Mouse (Mus musculus) CH12.LX (cell line): ENCODE data around the gene Pja2. TPM values are rescaled to one million over a fixed set of nuclear protein-coding genes. Genes with fewer than 3 reads are reported as not detected.

ENCODE experiments used
- DNase-seq: peaks from one replicate; pipeline ENCODE4 v3.0.0-alpha.2; 2013; ENCODE audit errors: extremely low read depth
- H3K27ac ChIP-seq: 2 replicates; pipeline ENCODE4 v1.5.1; 2012; ENCODE audit warnings: low read depth, mild to moderate bottlenecking, control low read depth, moderate library complexity; ENCODE audit not compliant: insufficient read depth
- H3K27me3 ChIP-seq: replicated peaks from 2 replicates; pipeline ENCODE3; 2012; ENCODE audit warnings: inconsistent platforms
- H3K36me3 ChIP-seq, 2 experiments: replicated peaks in 1 of 2; 2 replicates each; pipeline versions ENCODE3 to v1.6.1; 2012; ENCODE audit warnings: inconsistent platforms in 1 of 2, low read length in 1 of 2, mild to moderate bottlenecking in 1 of 2, mixed read lengths in 1 of 2, moderate library complexity in 1 of 2; ENCODE audit not compliant: control insufficient read depth in 1 of 2, insufficient read depth in 1 of 2
- H3K4me1 ChIP-seq, 2 experiments: 2 replicates each; pipeline ENCODE4 v1.6.1; 2012; ENCODE audit warnings: inconsistent platforms in 1 of 2, moderate library complexity in 1 of 2; ENCODE audit not compliant: insufficient read depth in 2 of 2, control insufficient read depth in 1 of 2
- H3K4me2 ChIP-seq: 2 replicates; pipeline ENCODE4 v1.6.1; 2012; ENCODE audit warnings: low read depth, mild to moderate bottlenecking, control low read depth; ENCODE audit not compliant: poor library complexity, insufficient read depth, severe bottlenecking
- H3K4me3 ChIP-seq, 3 experiments: fragments of 150-350 bp in 1 of 3; sonication (generic) in 1 of 3; replicated peaks in 1 of 3; 2 replicates each; pipeline versions ENCODE3 to v1.5.1; 2011 to 2012; ENCODE audit warnings: low read depth in 2 of 3, low read length in 2 of 3, mild to moderate bottlenecking in 2 of 3, moderate library complexity in 2 of 3, control low read depth in 1 of 3, improper control_type of control experiment in 1 of 3, inconsistent platforms in 1 of 3, mixed read lengths in 1 of 3; ENCODE audit not compliant: poor library complexity in 1 of 3
- H3K79me2 ChIP-seq: replicated peaks from 2 replicates; pipeline ENCODE4 v1.6.1; 2012; ENCODE audit warnings: mild to moderate bottlenecking, moderate library complexity; ENCODE audit not compliant: control insufficient read depth, poor library complexity, insufficient read depth, severe bottlenecking; ENCODE audit errors: extremely low read depth
- H3K9ac ChIP-seq: 2 replicates; pipeline ENCODE4 v1.6.1; 2012; ENCODE audit warnings: low read depth, mild to moderate bottlenecking, control low read depth, moderate library complexity; ENCODE audit not compliant: insufficient read depth
- H3K9me3 ChIP-seq: replicated peaks from 2 replicates; pipeline ENCODE3; 2012; ENCODE audit warnings: low read length, inconsistent platforms, mixed read lengths
- BHLHE40 ChIP-seq: IDR thresholded peaks from 2 replicates; pipeline ENCODE4 v1.6.1; 2011; ENCODE audit warnings: mild to moderate bottlenecking, low read depth, low read length, improper control_type of control experiment
- CHD1 ChIP-seq: IDR thresholded peaks from 2 replicates; pipeline ENCODE4 v1.6.1; 2012; ENCODE audit warnings: low read depth, low read length, improper control_type of control experiment, inconsistent platforms
- CTCF ChIP-seq, 2 experiments: IDR thresholded peaks in 1 of 2; conservative IDR thresholded peaks in 1 of 2; 2 replicates each; pipeline ENCODE4 v1.5.1; 2011 to 2012; ENCODE audit warnings: low read depth in 2 of 2, low read length in 2 of 2, improper control_type of control experiment in 1 of 2, inconsistent platforms in 1 of 2, mild to moderate bottlenecking in 1 of 2, moderate library complexity in 1 of 2
- E2F4 ChIP-seq: IDR thresholded peaks from 2 replicates; pipeline ENCODE4 v1.6.1; 2011; ENCODE audit warnings: low read depth, low read length, improper control_type of control experiment; ENCODE audit not compliant: insufficient replicate concordance
- ELF1 ChIP-seq: IDR thresholded peaks from 2 replicates; pipeline ENCODE4 v1.6.1; 2014; ENCODE audit warnings: low read depth, mild to moderate bottlenecking, inconsistent platforms, low read length, improper control_type of control experiment
- EP300 ChIP-seq: IDR thresholded peaks from 2 replicates; pipeline ENCODE4 v1.6.1; 2011; ENCODE audit warnings: low read length, improper control_type of control experiment
- ETS1 ChIP-seq: conservative IDR thresholded peaks from 2 replicates; pipeline ENCODE4 v1.6.1; 2012; ENCODE audit warnings: low read depth, mild to moderate bottlenecking, inconsistent platforms, low read length, improper control_type of control experiment, moderate library complexity
- IRF4 ChIP-seq: IDR thresholded peaks from 2 replicates; pipeline ENCODE4 v1.6.1; 2014; ENCODE audit warnings: low read depth, mild to moderate bottlenecking, inconsistent platforms, low read length, improper control_type of control experiment
- JUN ChIP-seq: IDR thresholded peaks from 2 replicates; pipeline ENCODE4 v1.6.1; 2011; ENCODE audit warnings: low read depth, mild to moderate bottlenecking, low read length, improper control_type of control experiment, moderate library complexity; ENCODE audit not compliant: insufficient read depth
- JUND ChIP-seq: conservative IDR thresholded peaks from 2 replicates; pipeline ENCODE4 v1.6.1; 2011; ENCODE audit warnings: low read depth, low read length, improper control_type of control experiment
- MAFK ChIP-seq: IDR thresholded peaks from 2 replicates; pipeline ENCODE4 v1.6.1; 2011; ENCODE audit warnings: low read length, improper control_type of control experiment; ENCODE audit not compliant: insufficient replicate concordance
- MAX ChIP-seq: IDR thresholded peaks from 2 replicates; pipeline ENCODE4 v1.6.1; 2011; ENCODE audit warnings: low read length, improper control_type of control experiment
- MEF2A ChIP-seq: IDR thresholded peaks from 2 replicates; pipeline ENCODE4 v1.6.1; 2014; ENCODE audit warnings: low read depth, mild to moderate bottlenecking, inconsistent platforms, low read length, improper control_type of control experiment, borderline replicate concordance
- MXI1 ChIP-seq: IDR thresholded peaks from 2 replicates; pipeline ENCODE4 v1.6.1; 2011; ENCODE audit warnings: mild to moderate bottlenecking, low read depth, low read length, improper control_type of control experiment
- NELFE ChIP-seq: IDR thresholded peaks from 2 replicates; pipeline ENCODE4 v1.6.1; 2011; ENCODE audit warnings: low read depth, low read length, improper control_type of control experiment
- POLR2A ChIP-seq: IDR thresholded peaks from 2 replicates; pipeline ENCODE4 v1.6.1; 2011; ENCODE audit warnings: low read depth, mild to moderate bottlenecking, improper control_type of control experiment, low read length
- POLR2AphosphoS2 ChIP-seq: IDR thresholded peaks from 2 replicates; pipeline ENCODE4 v1.6.1; 2011; ENCODE audit warnings: low read depth, low read length, improper control_type of control experiment
- RAD21 ChIP-seq: IDR thresholded peaks from 2 replicates; pipeline ENCODE4 v1.6.1; 2011; ENCODE audit warnings: low read depth, mild to moderate bottlenecking, low read length, improper control_type of control experiment, moderate library complexity
- RCOR1 ChIP-seq: conservative IDR thresholded peaks from 2 replicates; pipeline ENCODE4 v1.6.1; 2012; ENCODE audit warnings: low read depth, mild to moderate bottlenecking, inconsistent platforms, low read length, improper control_type of control experiment
- SIN3A ChIP-seq: IDR thresholded peaks from 2 replicates; pipeline ENCODE4 v1.6.1; 2012; ENCODE audit warnings: low read length, improper control_type of control experiment, inconsistent platforms
- SMC3 ChIP-seq: IDR thresholded peaks from 2 replicates; pipeline ENCODE4 v1.6.1; 2011; ENCODE audit warnings: low read depth, low read length, improper control_type of control experiment
- TBP ChIP-seq: conservative IDR thresholded peaks from 2 replicates; pipeline ENCODE4 v1.6.1; 2011; ENCODE audit warnings: low read depth, low read length, improper control_type of control experiment
- TCF12 ChIP-seq: IDR thresholded peaks from 2 replicates; pipeline ENCODE4 v1.6.1; 2014; ENCODE audit warnings: low read depth, mild to moderate bottlenecking, inconsistent platforms, low read length, improper control_type of control experiment
- UBTF ChIP-seq: IDR thresholded peaks from 2 replicates; pipeline ENCODE4 v1.6.1; 2012; ENCODE audit warnings: low read depth, mild to moderate bottlenecking, inconsistent platforms, low read length, improper control_type of control experiment, moderate library complexity
- USF2 ChIP-seq: conservative IDR thresholded peaks from 2 replicates; pipeline ENCODE4 v1.6.1; 2011; ENCODE audit warnings: low read depth, low read length, improper control_type of control experiment
- ZC3H11A ChIP-seq: IDR thresholded peaks from 2 replicates; pipeline ENCODE4 v1.6.1; 2012; ENCODE audit warnings: low read depth, mild to moderate bottlenecking, inconsistent platforms, low read length, improper control_type of control experiment
- ZKSCAN1 ChIP-seq: IDR thresholded peaks from 2 replicates; pipeline ENCODE4 v1.6.1; 2012; ENCODE audit warnings: low read depth, inconsistent platforms, low read length, improper control_type of control experiment, borderline replicate concordance
- ZNF384 ChIP-seq: IDR thresholded peaks from 2 replicates; pipeline ENCODE4 v1.6.1; 2012; ENCODE audit warnings: low read depth, low read length, improper control_type of control experiment, inconsistent platforms
- dilution Hi-C: fragments of 300-500 bp; cut with MboI; formaldehyde crosslinking; loops from 2 replicates; pipeline ENCODE4 v1.14.3; 2020; ENCODE audit warnings: low sequenced_read_pairs; ENCODE audit not compliant: extremely low pct_unique_long_range_greater_than_20kb, extremely low pct_ligation_motif_present
- in situ Hi-C: fragments of 300-500 bp; cut with MboI; formaldehyde crosslinking; loops from 3 replicates; pipeline ENCODE4 v1.14.3; 2019; ENCODE audit warnings: low sequenced_read_pairs, low pct_ligation_motif_present, low pct_unique_long_range_greater_than_20kb, mixed read lengths
- polyA plus RNA-seq: library from polyadenylated mRNA; unstranded; fragments of >175 nt; gene quantifications from 2 replicates; pipeline ENCODE4 v1.2.1, GENCODE M21; 2012; ENCODE audit warnings: low read depth; ENCODE audit not compliant: insufficient read length
- total RNA-seq, 2 experiments: library from RNA; depleted of rRNA; stranded (reverse); fragments of 300-350 nt in 1 of 2; fragments of >200 nt in 1 of 2; gene quantifications; 2 replicates each; pipeline ENCODE4 v1.2.3; 2012 to 2014

Gene Pja2
- total and polyA plus RNA-seq, 3 experiments, result 10.9 to 16.2 (median 13.9) TPM

DNA sequence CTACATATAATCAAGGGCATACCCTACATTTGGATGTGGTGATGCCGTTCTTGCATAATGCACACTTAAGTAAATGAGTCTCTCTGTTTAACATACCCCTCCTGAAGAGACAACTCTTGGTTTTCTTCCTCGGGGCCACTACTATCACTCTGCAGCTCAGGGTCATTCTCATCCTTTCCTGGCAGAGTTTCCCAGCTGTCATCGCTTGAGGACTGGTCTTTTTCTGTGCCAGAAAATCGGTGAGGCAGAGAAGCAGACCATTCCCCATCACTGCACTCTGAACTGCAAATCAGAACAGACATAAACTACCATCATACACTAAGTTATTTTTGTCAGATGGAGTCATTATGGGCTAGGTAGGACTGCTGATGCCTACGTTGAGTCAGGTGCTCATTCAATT, 34.1 kb downstream of the Pja2 start:
- Histone ChIP-seq H3K9me3 (no peaks in the 10 kb centered on the region), H3K4me3 (no peak overlapping the region), H3K9ac (no peak overlapping the region), H3K79me2 (no peaks in the 10 kb centered on the region), H3K27ac (no peak overlapping the region), H3K27me3 (no peaks in the 10 kb centered on the region), H3K4me1 (no peaks in the 10 kb centered on the region), H3K36me3 (peaks cover 7 to 11% of the 10 kb centered on the region in 2 experiments), H3K4me2 (no peak overlapping the region)
- DNase-seq, result no peak
- dilution Hi-C loops (no loop called here), in situ Hi-C loops (no loop called here)
- no peak for TF ChIP-seq ZKSCAN1
- no peak for TF ChIP-seq RCOR1
- TF ChIP-seq ZNF384, result no peak
- TF ChIP-seq SIN3A, result no peak
- no peak for TF ChIP-seq NELFE
- no peak for TF ChIP-seq MXI1
- TF ChIP-seq TBP, result no peak
- no peak for TF ChIP-seq ETS1

- dilution Hi-C loops, result no loop called here
Measured at GRCm38 (mm10) chr17:64292740-64293139, 39.0 kb downstream of the Pja2 start.

DNA sequence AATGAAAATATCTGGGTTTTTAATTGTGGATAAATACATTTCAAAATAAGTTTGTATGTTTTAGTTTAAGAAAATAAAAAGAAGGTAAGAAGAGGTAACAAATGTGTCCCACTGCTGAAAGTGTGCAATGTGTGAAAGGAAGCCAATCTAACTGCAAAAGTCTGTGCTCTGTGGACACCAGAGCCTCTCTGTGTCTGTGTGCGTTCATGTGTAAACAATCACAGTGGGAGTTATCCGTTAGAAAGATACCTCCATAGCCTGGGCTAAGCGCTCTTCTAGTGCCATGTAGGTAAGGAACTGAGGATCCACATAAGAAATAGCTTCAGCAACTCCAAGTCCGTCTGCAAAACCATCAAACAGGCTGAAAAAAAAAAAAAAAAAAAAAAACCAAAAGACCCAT, 42.0 kb downstream of the Pja2 start:
- no peak overlapping the region for H3K27ac ChIP-seq
- no peaks in the 10 kb centered on the region for H3K79me2 ChIP-seq
- dilution Hi-C loops, result no loop called here
- in situ Hi-C loops, result no loop called here
- peaks cover 21 to 49% of the 10 kb centered on the region in 2 experiments for H3K36me3 ChIP-seq
- TF ChIP-seq MAX (no peak), RCOR1 (no peak), ZNF384 (no peak), JUND (no peak), SMC3 (no peak), SIN3A (no peak), MAFK (no peak), JUN (no peak), TBP (no peak), E2F4 (no peak), CHD1 (no peak), TCF12 (no peak), ELF1 (no peak), IRF4 (no peak), USF2 (no peak), MXI1 (no peak), ZC3H11A (no peak)
- peaks cover 0 to 4% of the 10 kb centered on the region in 2 experiments; a peak in 1 of 4 replicates for H3K4me1 ChIP-seq
- H3K9ac ChIP-seq, result no peak overlapping the region
- no peak for DNase-seq
- no peaks in the 10 kb centered on the region for H3K27me3 ChIP-seq
- no peak overlapping the region for H3K4me2 ChIP-seq
- H3K9me3 ChIP-seq, result no peaks in the 10 kb centered on the region
- H3K4me3 ChIP-seq, result no peak overlapping the region

More at GRCm38 (mm10) chr17:64292740-64293139, 39.0 kb downstream of the Pja2 start:
- Histone ChIP-seq H3K9ac (no peak overlapping the region), H3K36me3 (peaks cover 12 to 27% of the 10 kb centered on the region in 2 experiments), H3K9me3 (no peaks in the 10 kb centered on the region), H3K4me3 (no peak overlapping the region), H3K79me2 (no peaks in the 10 kb centered on the region), H3K4me2 (no peak overlapping the region), H3K27ac (no peak overlapping the region), H3K27me3 (no peaks in the 10 kb centered on the region), H3K4me1 (peaks cover 0 to 4% of the 10 kb centered on the region in 2 experiments; a peak in 1 of 4 replicates)
- DNase-seq, result no peak
- TF ChIP-seq RAD21, result no peak
- TF ChIP-seq MAFK, result no peak
- no peak for TF ChIP-seq UBTF
- no peak for TF ChIP-seq CTCF (conservative IDR thresholded peaks at IDR 0.05 in 1 of 2, IDR thresholded peaks at IDR 0.05 in 1 of 2; ENCODE audit: low read depth in 2 of 2, low read length in 2 of 2)
- no peak for TF ChIP-seq NELFE
- TF ChIP-seq EP300, result no peak
- TF ChIP-seq POLR2A, result no peak
- no peak for TF ChIP-seq BHLHE40
- TF ChIP-seq ZC3H11A, result no peak
- TF ChIP-seq MEF2A, result no peak
- TF ChIP-seq POLR2AphosphoS2, result no peak
- in situ Hi-C loops, result no loop called here
